Mouse (Mus musculus): ENCODE results near the gene Itk. TPM values are rescaled to one million over a fixed set of nuclear protein-coding genes. Genes with fewer than 3 reads are reported as not detected.

Itk gene
- total RNA-seq, 2 experiments from 2014 or later: 0.08 to 0.20 TPM

GRCm38 (mm10) chr11:46365744-46366143 lies 23.6 kb downstream of the Itk start:
- DNase-seq: no peak
- intact Hi-C loops (cut with DNase I; ENCODE audit: low total_unique reads): no loop called here

GRCm38 (mm10) chr11:46363864-46364263 lies 25.5 kb downstream of the Itk start:
- intact Hi-C loops (cut with DNase I; ENCODE audit: low total_unique reads): no loop called here
- DNase-seq: no peak

GRCm38 (mm10) chr11:46362061-46363022 lies 27.0 kb downstream of the Itk start:
- intact Hi-C loops (cut with DNase I; ENCODE audit: low total_unique reads): no loop called here
- no peak for DNase-seq

- intact Hi-C loops (cut with DNase I; ENCODE audit: low total_unique reads): no loop called here
These were observed 28.2 kb downstream of the Itk start for GRCm38 (mm10) chr11:46360991-46361665.

GRCm38 (mm10) chr11:46358369-46358768 lies 30.9 kb downstream of the Itk start:
- no peak for DNase-seq
- intact Hi-C loops (cut with DNase I; ENCODE audit: low total_unique reads): no loop called here

More at GRCm38 (mm10) chr11:46360991-46361665, 28.2 kb downstream of the Itk start:
- DNase-seq: no peak

- no peak for DNase-seq
- intact Hi-C loops (cut with DNase I; ENCODE audit: low total_unique reads): no loop called here
These were observed 39.5 kb downstream of the Itk start for GRCm38 (mm10) chr11:46349681-46350410.

GRCm38 (mm10) chr11:46348416-46348815 lies 40.9 kb downstream of the Itk start:
- intact Hi-C loops (cut with DNase I; ENCODE audit: low total_unique reads): no loop called here

GRCm38 (mm10) chr11:46347756-46348155 lies 41.6 kb downstream of the Itk start:
- intact Hi-C loops (cut with DNase I; ENCODE audit: low total_unique reads): no loop called here
- no peak for DNase-seq

More at GRCm38 (mm10) chr11:46348416-46348815, 40.9 kb downstream of the Itk start:
- no peak for DNase-seq

- no peak for DNase-seq
- intact Hi-C loops (cut with DNase I; ENCODE audit: low total_unique reads): no loop called here
These were observed 45.3 kb downstream of the Itk start for GRCm38 (mm10) chr11:46343886-46344546.

- intact Hi-C loops (cut with DNase I; ENCODE audit: low total_unique reads): no loop called here
- no peak for DNase-seq
These were observed 47.4 kb downstream of the Itk start for GRCm38 (mm10) chr11:46341960-46342359.

- intact Hi-C loops (cut with DNase I; ENCODE audit: low total_unique reads): no loop called here
- no peak for DNase-seq
These were observed 53.3 kb downstream of the Itk start for GRCm38 (mm10) chr11:46336020-46336419.

- intact Hi-C loops (cut with DNase I; ENCODE audit: low total_unique reads): no loop called here
- DNase-seq: no peak
These were observed 57.1 kb downstream of the Itk start for GRCm38 (mm10) chr11:46332217-46332616.

- intact Hi-C loops (cut with DNase I; ENCODE audit: low total_unique reads): no loop called here
- DNase-seq: no peak
These were observed 62.9 kb downstream of the Itk start for GRCm38 (mm10) chr11:46326271-46327015.

- intact Hi-C loops (cut with DNase I; ENCODE audit: low total_unique reads): no loop called here
These were observed 67.8 kb downstream of the Itk start for GRCm38 (mm10) chr11:46321559-46321958.

GRCm38 (mm10) chr11:46314534-46314933 lies 74.8 kb downstream of the Itk start:
- DNase-seq: no peak
- intact Hi-C loops (cut with DNase I; ENCODE audit: low total_unique reads): no loop called here

More at GRCm38 (mm10) chr11:46321559-46321958, 67.8 kb downstream of the Itk start:
- DNase-seq: no peak

- DNase-seq: no peak
- intact Hi-C loops (cut with DNase I; ENCODE audit: low total_unique reads): no loop called here
These were observed 75.5 kb downstream of the Itk start for GRCm38 (mm10) chr11:46313851-46314250.

- DNase-seq: no peak
- intact Hi-C loops (cut with DNase I; ENCODE audit: low total_unique reads): no loop called here
These were observed 76.7 kb downstream of the Itk start, which contains the start of gene Cyfip2 for GRCm38 (mm10) chr11:46312523-46313035. TSS of gene Cyfip2 (minus strand) at chr11:46312859.
